Mouse (Mus musculus): ENCODE data around the gene Usp7. TPM values are rescaled to one million over a fixed set of nuclear protein-coding genes. Genes with fewer than 3 reads are reported as not detected.

Usp7 gene
- total RNA-seq, 2 experiments from 2014 or later, result 41.3 to 49.2 TPM

Other genes starting within 250 kb of the Usp7 start
- gene Pmm2, start 154.6 kb downstream of the Usp7 start, total RNA-seq (2021), result 10 to 100 TPM; 32.7 to 36.3 TPM
- gene Tmem186, start 154.6 kb downstream of the Usp7 start, total RNA-seq (2021), result 10 to 100 TPM; 19.1 to 19.4 TPM
- 10 to 100 TPM; 16.6 to 19.2 TPM for gene Carhsp1, start 120.2 kb downstream of the Usp7 start, total RNA-seq (2021)
- gene Gm5767, start 111.5 kb downstream of the Usp7 start, total RNA-seq (2021), result not detected
- gene 1810013L24Rik, start 37.8 kb upstream of the Usp7 start, total RNA-seq (2021), result 100 to 1,000 TPM; 113 to 118 TPM

Data from heart, adult 18-20 months (tissue).